Mouse (Mus musculus): ENCODE data around the gene Olfr173.

Olfr173 gene

GRCm38 (mm10) chr16:58800168-58800567, at the start of gene Olfr173:
Olfr173 (minus strand) TSS chr16:58800268.
- no peak for DNase-seq (ENCODE audit: low spot score)

GRCm38 (mm10) chr16:58826732-58827319, 26.8 kb upstream of the Olfr173 start, which contains the start of gene Olfr175-ps1:
Olfr175-ps1 (minus strand) TSS chr16:58826782.
- no peak for DNase-seq (ENCODE audit: low spot score)

- no peak for DNase-seq (ENCODE audit: low spot score)
Measured at GRCm38 (mm10) chr16:58763076-58763475, 37.0 kb downstream of the Olfr173 start, which contains the start of gene Olfr172. Olfr172 (minus strand) TSS chr16:58763176.

GRCm38 (mm10) chr16:58756191-58756590, 43.9 kb downstream of the Olfr173 start:
- DNase-seq (ENCODE audit: low spot score) = no peak

GRCm38 (mm10) chr16:58751314-58751713, 48.8 kb downstream of the Olfr173 start:
- no peak for DNase-seq (ENCODE audit: low spot score)

GRCm38 (mm10) chr16:58746715-58747114, 53.4 kb downstream of the Olfr173 start:
- DNase-seq (ENCODE audit: low spot score) = no peak
